Mouse (Mus musculus) forebrain, postnatal 0 days (tissue): ENCODE data around the gene Cd19. TPM values are rescaled to one million over a fixed set of nuclear protein-coding genes. Genes with fewer than 3 reads are reported as not detected.

ENCODE experiments used
- ATAC-seq: fragments of 200-750 bp; cut with Nextera tagmentation; 2 replicates; pipeline ENCODE4 v1.8.0; 2017; ENCODE audit warnings: mild to moderate bottlenecking, moderate library complexity
- DNase-seq: peaks from one replicate; pipeline ENCODE4 v3.0.0-alpha.2; 2015
- H3K27ac ChIP-seq: fragments of 300-500 bp; sonication (generic); 2 replicates; pipeline ENCODE4 v1.5.1; 2014; ENCODE audit warnings: low read depth, mild to moderate bottlenecking, antibody characterized with exemption, low read length, moderate library complexity, mixed read lengths
- H3K27me3 ChIP-seq: fragments of 300-500 bp; sonication (generic); 2 replicates; pipeline ENCODE4 v1.6.1; 2014; ENCODE audit warnings: mild to moderate bottlenecking, low read length, mixed read lengths; ENCODE audit not compliant: insufficient read depth
- H3K36me3 ChIP-seq: fragments of 300-500 bp; sonication (generic); 2 replicates; pipeline ENCODE4 v1.6.1; 2014; ENCODE audit warnings: mild to moderate bottlenecking, moderate library complexity; ENCODE audit not compliant: insufficient read depth
- H3K4me1 ChIP-seq: fragments of 300-500 bp; sonication (generic); 2 replicates; pipeline ENCODE4 v1.6.1; 2014; ENCODE audit warnings: antibody characterized with exemption; ENCODE audit not compliant: insufficient read depth
- H3K4me2 ChIP-seq: fragments of 300-500 bp; sonication (generic); 2 replicates; pipeline ENCODE4 v1.6.1; 2014; ENCODE audit warnings: low read depth, mild to moderate bottlenecking, moderate library complexity
- H3K4me3 ChIP-seq: fragments of 300-500 bp; sonication (generic); 2 replicates; pipeline ENCODE4 v1.5.1; 2014; ENCODE audit warnings: low read depth, low read length, mixed read lengths
- H3K9ac ChIP-seq: fragments of 300-500 bp; sonication (generic); 2 replicates; pipeline ENCODE4 v1.6.1; 2014; ENCODE audit warnings: mild to moderate bottlenecking
- H3K9me3 ChIP-seq: fragments of 300-500 bp; sonication (generic); 2 replicates; pipeline ENCODE4 v1.6.1; 2016; ENCODE audit warnings: low read length
- CTCF ChIP-seq: sonication (generic); IDR thresholded peaks from 2 replicates; pipeline ENCODE4 v1.5.1; 2016; ENCODE audit warnings: antibody characterized with exemption, control low read depth, low read depth
- WGBS: fragments of 180-500 bp; shearing (Covaris S2); extraction: QIAGEN DNeasy Blood & Tissue Kit; methylation state at CpG from one replicate; pipeline ENCODE4 v1.1.7; 2014; 5-methylcytosine and 5-hydroxymethylcytosine counted together
- polyA plus RNA-seq: library from polyadenylated mRNA; unstranded; fragments of >200 nt; fragmentation: Nextera tagmentation; extraction: Ambion mirVana; gene quantifications from 2 replicates; pipeline ENCODE4 v1.2.1, GENCODE M21; 2015
- total RNA-seq: library from RNA; depleted of rRNA; stranded (reverse); fragments of >200 nt; gene quantifications from 2 replicates; pipeline ENCODE4 v1.2.3, GENCODE M21; 2014

Cd19 gene
- total and polyA plus RNA-seq, 2 experiments from 2014 or later: 0.67 TPM; not detected in 1

GRCm38 (mm10) chr7:126435801-126436200, 21.1 kb upstream of the Cd19 start:
- H3K4me1 ChIP-seq: no peaks in the 10 kb centered on the region
- TF ChIP-seq CTCF: no peak

DNA sequence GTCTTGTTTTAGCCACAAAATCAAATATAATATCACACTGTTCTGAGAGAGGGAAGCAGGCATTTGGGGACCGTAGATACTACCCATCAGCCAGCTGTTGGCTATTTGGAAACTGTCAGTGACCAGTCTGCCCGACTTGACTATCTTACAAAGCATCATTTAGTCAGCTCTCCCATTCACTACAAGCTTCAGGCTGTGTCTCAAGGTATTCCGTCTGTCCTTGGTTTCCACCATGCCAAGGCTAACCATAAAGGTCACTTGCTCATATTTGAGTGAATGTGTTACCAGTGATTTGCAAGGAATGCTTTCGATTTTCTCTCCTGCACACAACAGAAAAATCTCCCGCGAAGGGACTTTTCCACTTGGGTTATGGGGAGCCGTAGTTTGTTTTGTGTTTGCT, 20.0 kb upstream of the Cd19 start:
- Histone ChIP-seq H3K9me3 (no peaks in the 10 kb centered on the region), H3K9ac (no peak overlapping the region), H3K4me1 (peaks cover 1% of the 10 kb centered on the region; the same call in 1 of the 2 replicates), H3K4me2 (no peak overlapping the region), H3K27ac (no peak overlapping the region), H3K27me3 (no peaks in the 10 kb centered on the region), H3K4me3 (no peak overlapping the region), H3K36me3 (peaks cover 13% of the 10 kb centered on the region)
- no peak for TF ChIP-seq CTCF
- DNase-seq (no peak), ATAC-seq (no peak)
- WGBS: 91% methylated on average over 7 of the region's 7 CpGs

More at GRCm38 (mm10) chr7:126435801-126436200, 21.1 kb upstream of the Cd19 start:
- ATAC-seq: no peak
- Histone ChIP-seq H3K4me3 (no peak overlapping the region), H3K27ac (no peak overlapping the region), H3K27me3 (no peaks in the 10 kb centered on the region), H3K4me2 (no peak overlapping the region), H3K9ac (no peak overlapping the region), H3K36me3 (peaks cover 13% of the 10 kb centered on the region), H3K9me3 (no peaks in the 10 kb centered on the region)
- 81% methylated on average over 3 of the region's 3 CpGs for WGBS
- no peak for DNase-seq

DNA sequence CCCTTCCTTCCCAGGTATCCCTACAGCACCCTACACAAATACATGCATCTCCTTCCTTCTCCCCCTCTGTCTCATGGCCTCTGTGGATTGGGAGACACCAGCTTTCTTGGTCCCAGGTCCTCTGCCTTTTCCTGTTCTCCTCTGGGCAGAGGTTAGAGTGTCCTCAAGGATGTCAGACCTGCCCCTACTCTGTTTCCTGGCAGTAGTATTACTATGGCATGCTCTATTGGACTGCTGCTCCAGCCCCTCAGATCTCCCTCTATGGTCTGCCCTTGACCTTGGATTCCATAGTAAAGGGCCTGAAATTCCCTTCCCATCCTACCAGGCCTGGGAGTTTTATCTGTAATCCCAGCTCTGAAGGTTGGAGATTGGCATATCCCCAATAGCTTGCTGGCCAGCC, 15.5 kb upstream of the Cd19 start:
- TF ChIP-seq CTCF: no peak
- Histone ChIP-seq H3K36me3 (peaks cover 6% of the 10 kb centered on the region; the same call in 1 of the 2 replicates), H3K27ac (no peak overlapping the region), H3K4me3 (no peak overlapping the region), H3K4me1 (peaks cover 12% of the 10 kb centered on the region), H3K9me3 (no peaks in the 10 kb centered on the region), H3K27me3 (no peaks in the 10 kb centered on the region), H3K9ac (no peak overlapping the region), H3K4me2 (no peak overlapping the region)
- ATAC-seq (no peak), DNase-seq (no peak)

DNA sequence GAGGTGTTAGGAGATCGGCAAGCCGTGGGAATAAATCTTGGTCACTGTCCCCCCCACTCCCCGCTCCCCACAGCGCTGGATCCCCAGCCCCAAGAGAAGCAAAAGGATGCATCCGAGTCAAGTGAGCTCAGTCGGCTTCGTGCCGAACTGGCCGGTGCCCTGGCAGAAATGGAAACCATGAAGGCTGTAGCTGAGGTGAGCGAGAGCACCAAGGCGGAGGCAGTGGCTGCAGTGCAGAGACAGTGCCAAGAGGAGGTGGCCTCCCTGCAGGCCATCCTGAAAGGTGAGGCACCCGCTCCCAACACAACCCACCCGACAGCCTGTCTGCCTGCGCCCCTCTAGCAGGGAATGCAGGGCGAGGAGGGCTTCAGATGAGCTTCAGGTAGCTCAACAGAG, 14.8 kb upstream of the Cd19 start:
- DNase-seq (no peak), ATAC-seq (no peak)
- no peaks in the 10 kb centered on the region for H3K9me3 ChIP-seq
- peak overlapping the region; percentile 90 for H3K4me2 ChIP-seq
- peaks cover 3% of the 10 kb centered on the region; the same call in 1 of the 2 replicates for H3K36me3 ChIP-seq
- H3K4me1 ChIP-seq: peaks cover 12% of the 10 kb centered on the region
- H3K27ac ChIP-seq: no peak overlapping the region
- H3K9ac ChIP-seq: peak overlapping the region; percentile 88
- no peak for TF ChIP-seq CTCF
- no peaks in the 10 kb centered on the region for H3K27me3 ChIP-seq
- 29% methylated on average over 15 of the region's 15 CpGs for WGBS
- peak overlapping the region; percentile 66 for H3K4me3 ChIP-seq

DNA sequence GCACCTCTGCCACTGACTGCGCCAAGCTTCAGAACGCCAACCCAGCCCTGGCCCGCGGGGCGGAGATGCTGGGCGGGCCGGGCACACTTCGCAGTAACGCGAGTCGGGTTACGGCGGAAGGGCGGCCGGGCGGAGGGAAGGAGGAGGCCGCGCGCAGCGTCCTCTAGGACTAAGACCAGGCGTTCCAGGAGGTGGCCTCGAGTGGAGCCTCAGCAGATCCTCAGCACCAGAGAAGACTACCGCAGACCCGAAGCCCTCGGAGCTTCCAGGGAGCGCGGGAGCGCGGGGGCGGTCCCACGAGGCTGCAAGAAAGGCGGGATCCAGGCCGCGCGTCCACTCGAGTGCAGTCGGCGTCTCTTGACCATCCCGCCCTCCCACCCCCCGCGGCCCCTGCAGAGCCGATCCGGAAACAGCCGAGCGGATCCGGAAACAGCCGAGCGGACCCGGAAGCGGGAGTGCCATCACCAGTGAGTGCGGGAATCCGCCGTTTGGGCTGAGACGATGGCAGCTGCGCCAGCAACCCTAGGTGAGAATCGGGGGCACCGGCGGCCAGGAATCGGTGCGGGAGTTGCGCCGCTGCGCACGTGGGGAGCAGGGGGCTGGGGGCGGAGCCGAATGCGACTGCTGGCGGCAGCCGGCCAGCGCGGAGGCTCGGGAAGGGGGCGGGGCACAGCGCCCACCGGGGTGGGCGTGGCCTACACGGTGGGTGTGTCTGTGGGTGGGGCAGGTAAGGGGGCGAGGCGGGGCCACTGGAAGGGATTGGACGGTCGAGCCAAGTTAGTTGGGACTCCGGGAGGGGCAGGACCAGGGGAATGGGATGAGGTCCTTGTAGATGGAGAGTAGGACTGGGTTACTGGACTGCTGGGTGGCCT, 14.2 kb upstream of the Cd19 start, which contains the start of gene Rabep2:
Rabep2 (plus strand) TSS at position 129 of the 872 bp plus-strand sequence.
- H3K36me3 ChIP-seq: no peaks in the 10 kb centered on the region; the same call in 1 of the 2 replicates
- WGBS: 2% methylated on average over 78 of the region's 82 CpGs
- peak within 1 kb of the TSS; percentile 90 for H3K4me2 ChIP-seq
- peak within 1 kb of the TSS; percentile 88 for H3K9ac ChIP-seq
- DNase-seq: peak; percentile 93
- TF ChIP-seq CTCF: no peak
- H3K4me3 ChIP-seq: peak within 1 kb of the TSS; percentile 66
- ATAC-seq: peak; percentile 94
- peaks cover 12% of the 10 kb centered on the region for H3K4me1 ChIP-seq
- H3K27ac ChIP-seq: peak within 1 kb of the TSS; percentile 88
- no peaks in the 10 kb centered on the region for H3K9me3 ChIP-seq
- no peaks in the 10 kb centered on the region for H3K27me3 ChIP-seq

- DNase-seq: no peak
- peak overlapping the region; percentile 88 for H3K9ac ChIP-seq
- ATAC-seq: no peak
These were observed 13.5 kb upstream of the Cd19 start for GRCm38 (mm10) chr7:126428154-126428553.

DNA sequence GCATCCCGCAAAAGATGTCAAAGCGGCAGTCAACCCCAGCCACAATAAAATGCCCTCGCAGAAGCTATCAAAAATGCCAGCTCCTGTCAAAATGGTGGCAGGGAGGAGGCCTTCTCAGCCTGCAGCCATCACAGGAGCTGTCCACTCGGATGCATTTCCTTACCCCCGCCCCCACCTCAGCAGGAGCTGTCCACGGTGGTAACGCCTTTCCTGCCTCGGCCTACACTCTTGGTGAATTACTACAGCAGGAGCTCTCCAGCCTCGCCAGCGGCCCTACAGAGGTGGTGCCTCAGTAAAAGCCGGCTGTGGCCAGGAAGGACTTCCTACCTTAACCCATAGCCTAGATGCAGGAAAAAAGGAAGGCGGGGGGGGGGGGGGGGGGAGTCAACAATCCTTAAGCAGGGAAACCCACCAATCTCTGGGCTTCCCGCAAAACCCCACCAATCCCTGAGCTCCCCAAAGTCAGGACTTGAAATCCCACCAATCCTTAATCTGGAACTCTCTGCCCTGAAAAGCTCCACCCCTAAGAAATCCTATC, 12.7 kb upstream of the Cd19 start:
- Histone ChIP-seq H3K27me3 (no peaks in the 10 kb centered on the region), H3K9me3 (no peaks in the 10 kb centered on the region), H3K9ac (no peak overlapping the region), H3K36me3 (no peaks in the 10 kb centered on the region; the same call in 1 of the 2 replicates), H3K4me1 (peaks cover 12% of the 10 kb centered on the region), H3K4me2 (no peak overlapping the region), H3K27ac (no peak overlapping the region), H3K4me3 (no peak overlapping the region)
- DNase-seq (no peak), ATAC-seq (no peak)
- no peak for TF ChIP-seq CTCF
- 66% methylated on average over 13 of the region's 13 CpGs for WGBS

More at GRCm38 (mm10) chr7:126428154-126428553, 13.5 kb upstream of the Cd19 start:
- peak overlapping the region; percentile 90 for H3K4me2 ChIP-seq
- peaks cover 12% of the 10 kb centered on the region for H3K4me1 ChIP-seq
- peak overlapping the region; percentile 66 for H3K4me3 ChIP-seq
- TF ChIP-seq CTCF: no peak
- H3K27me3 ChIP-seq: no peaks in the 10 kb centered on the region
- 14% methylated on average over 4 of the region's 4 CpGs for WGBS
- peak overlapping the region; percentile 88 for H3K27ac ChIP-seq
- no peaks in the 10 kb centered on the region; the same call in 1 of the 2 replicates for H3K36me3 ChIP-seq
- H3K9me3 ChIP-seq: no peaks in the 10 kb centered on the region
